ENCODE assay signal across 8 mouse cellular contexts in the genomic region with DNA sequence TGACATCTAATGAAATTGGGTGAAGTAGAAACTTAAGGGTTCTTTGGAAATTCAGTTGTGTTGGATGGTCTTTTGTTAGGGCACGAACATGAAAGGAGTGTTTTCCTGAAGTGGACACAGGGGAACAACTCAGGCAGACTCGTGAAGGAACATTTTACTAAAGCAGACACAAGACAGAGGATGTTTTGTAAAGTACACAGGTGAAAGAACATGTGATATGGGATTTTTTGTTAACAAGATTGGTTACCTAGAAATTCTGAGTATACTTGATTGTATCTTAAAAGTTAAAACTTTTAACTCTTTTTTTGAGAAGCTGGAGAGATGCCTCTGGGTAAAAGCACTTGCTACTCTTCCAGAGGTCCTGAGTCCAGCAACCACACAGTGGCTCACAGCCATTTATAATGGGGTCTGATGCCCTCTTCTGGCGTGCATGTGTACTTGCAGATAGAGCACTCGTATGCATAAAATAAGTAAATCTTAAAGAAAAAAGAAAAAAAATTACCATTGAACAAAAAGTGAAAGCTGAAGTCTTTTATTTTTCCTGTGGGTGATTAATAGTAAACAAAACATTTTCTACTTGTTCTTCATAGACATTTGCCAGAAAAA. TPM values are rescaled to one million over a fixed set of nuclear protein-coding genes. Genes with fewer than 3 reads are reported as not detected.
DNase-seq lines count a peak whose midpoint lies in the region; ATAC-seq and TF ChIP-seq lines count a peak whose summit lies in the region.

No protein-coding gene starts in this region.

- peak; percentile 49; the same call in 1 of the 2 replicates for ATAC-seq in granulocyte monocyte progenitor cell, adult 5-6 weeks (replicated peaks; ENCODE audit: poor library complexity, severe bottlenecking)
- 0 out of 2 replicates have a peak, but pooled peaks have one; percentile 54 for ATAC-seq in stomach, postnatal 0 days (ENCODE audit: low FRiP score, low TSS enrichment)

- H3K36me3 ChIP-seq in stomach, postnatal 0 days (ENCODE audit: control insufficient read depth, insufficient read depth, low read length) = no peaks in the 10 kb centered on the region

- no peak overlapping the region for H3K27ac ChIP-seq in stomach, postnatal 0 days (replicated peaks)

- H3K4me2 ChIP-seq in stomach, postnatal 0 days (replicated peaks; ENCODE audit: low read depth) = no peak overlapping the region

- no peak for TF ChIP-seq EP300 in stomach, postnatal 0 days (optimal IDR thresholded peaks at IDR 0.05)

- H3K4me1 ChIP-seq in lung, adult 2 months (ENCODE audit: control insufficient read depth, insufficient read depth, low read length) = peaks cover 2% of the 10 kb centered on the region
- H3K4me1 ChIP-seq in stomach, postnatal 0 days (replicated peaks; ENCODE audit: control insufficient read depth, insufficient read depth) = no peaks in the 10 kb centered on the region

- 27% methylated on average over 4 of the region's 4 CpGs for WGBS in lung, adult 2 months
- 30% methylated on average over 4 of the region's 4 CpGs for WGBS in stomach, postnatal 0 days

- H3K27me3 ChIP-seq in stomach, postnatal 0 days (ENCODE audit: control insufficient read depth, insufficient read depth, low read length) = no peaks in the 10 kb centered on the region

- H3K9ac ChIP-seq in stomach, postnatal 0 days (ENCODE audit: low read length) = no peak overlapping the region

- peak; percentile 52 to 68 for DNase-seq in heart, postnatal 10 days
- no peak for DNase-seq in heart, postnatal 25 days (ENCODE audit: low spot score)
- peak; percentile 77 for DNase-seq in CD4-positive helper T cell, adult 2 months (ENCODE audit: low read depth, low spot score)
- DNase-seq in adipocyte (ENCODE audit: low spot score) = peak; percentile 67
- DNase-seq in lung, adult 2 months = no peak
- peak; percentile 65 for DNase-seq in stomach, postnatal 0 days (ENCODE audit: low spot score)
- no peak for DNase-seq in left cerebral cortex, adult 18-20 months (ENCODE audit: low spot score in 2 of 2)

- H3K9me3 ChIP-seq in stomach, postnatal 0 days (ENCODE audit: control insufficient read depth, low read length) = no peaks in the 10 kb centered on the region

- no peak for TF ChIP-seq POLR2A in lung, adult 2 months (IDR thresholded peaks at IDR 0.05; ENCODE audit: borderline replicate concordance, extremely low read depth, low read depth, low read length)

- intact Hi-C loops in heart, postnatal 10 days (cut with DNase I) = loop anchor here (1.0 to 5.0 kb wide), 3 partner anchors 15 to 70 kb away; no protein-coding TSS in a partner anchor
- intact Hi-C loops in heart, postnatal 25 days (cut with DNase I) = loop anchor here (2.0 kb wide), 1 partner anchor 17 kb away; no protein-coding TSS in a partner anchor

- TF ChIP-seq CTCF in lung, adult 2 months (IDR thresholded peaks at IDR 0.05; ENCODE audit: insufficient read depth, low read length) = peak; percentile 69
- peak; percentile 84 for TF ChIP-seq CTCF in stomach, postnatal 0 days (IDR thresholded peaks at IDR 0.05; ENCODE audit: low read depth)

- H3K4me3 ChIP-seq in lung, adult 2 months (replicated peaks; ENCODE audit: extremely low read depth, low read depth, low read length) = no peak overlapping the region
- no peak overlapping the region for H3K4me3 ChIP-seq in stomach, postnatal 0 days (ENCODE audit: low read depth, low read length)

RNA-seq across cellular contexts. Expression of gene Lims1, which starts 54.4 kb away (rescaled TPM):
- 100 to 1,000 TPM; 211 to 240 TPM for total RNA-seq in heart, postnatal 10 days (2021)
- total RNA-seq in heart, postnatal 25 days (2021) = 100 to 1,000 TPM; 168 to 192 TPM
- total RNA-seq in granulocyte monocyte progenitor cell, adult 5-6 weeks (2014; fragmentation: Nextera tagmentation) = 61.1 and 85.1 TPM in 2 replicates
- 72.9 and 90.6 TPM in 2 replicates for total RNA-seq in granulocyte monocyte progenitor cell, adult 5-6 weeks (2017)
- 25.2 and 44.0 TPM in 2 replicates for polyA plus RNA-seq in lung, adult 2 months (2012; rRNA removed)
- polyA plus RNA-seq in stomach, postnatal 0 days (2015; fragmentation: Nextera tagmentation; extraction: Ambion mirVana) = 101 and 111 TPM in 2 replicates
- total RNA-seq in left cerebral cortex, adult 18-20 months (2021) = 10 to 100 TPM; 22.1 to 22.7 TPM

Comparison
In these comparisons a context has a peak if more than half of its experiments do, and no peak if none do; other contexts are left out.
1. DNase-seq: peak in heart, postnatal 10 days (2 of 2), CD4-positive helper T cell, adult 2 months (single experiment), adipocyte (single experiment) and stomach, postnatal 0 days (single experiment); none in heart, postnatal 25 days (single experiment), lung, adult 2 months (single experiment) and left cerebral cortex, adult 18-20 months (0 of 2).